Mouse (Mus musculus) B cell, adult 2 months (primary cell): ENCODE results near the gene Sgo2b.
"Not testable (repeated sequence)": the region's sequence is repeated elsewhere in the genome, so short reads cannot be mapped to it uniquely, and the experiment has no call there.

ENCODE experiments used
- DNase-seq, 2 experiments: peaks; one replicate each; pipeline ENCODE4 v3.0.0; 2022

The Sgo2b gene

GRCm38 (mm10) chr8:63951626-63952377 lies at the start of gene Sgo2b:
Gene Sgo2b, minus strand, starts transcription at chr8:63952248.
- DNase-seq: no peak

- DNase-seq: not testable (repeated sequence)
Observed at GRCm38 (mm10) chr8:63970612-63971391, 18.8 kb upstream of the Sgo2b start.

GRCm38 (mm10) chr8:63961032-63961785 lies 9.2 kb upstream of the Sgo2b start:
- no peak for DNase-seq

GRCm38 (mm10) chr8:63953802-63954201 lies 1.8 kb upstream of the Sgo2b start:
- DNase-seq: not testable (repeated sequence)

- DNase-seq: no peak
Observed at GRCm38 (mm10) chr8:63933171-63933570, 18.9 kb downstream of the Sgo2b start.

- DNase-seq: no peak
Observed at GRCm38 (mm10) chr8:63929301-63930097, 22.5 kb downstream of the Sgo2b start.

- no peak for DNase-seq
Observed at GRCm38 (mm10) chr8:63921257-63921960, 30.6 kb downstream of the Sgo2b start.

GRCm38 (mm10) chr8:63895096-63895495 lies 57.0 kb downstream of the Sgo2b start:
- no peak for DNase-seq

- no peak for DNase-seq
Observed at GRCm38 (mm10) chr8:63878353-63878752, 73.7 kb downstream of the Sgo2b start.

- peak; percentile 4 to 11 for DNase-seq
Observed at GRCm38 (mm10) chr8:63877393-63877792, 74.7 kb downstream of the Sgo2b start.

- DNase-seq: no peak
Observed at GRCm38 (mm10) chr8:63876949-63877348, 75.1 kb downstream of the Sgo2b start.
